Mouse (Mus musculus): Measurements from ENCODE around the gene Hsd17b12.

Hsd17b12 gene

GRCm38 (mm10) chr2:94089901-94090300 is 67.9 kb downstream of the Hsd17b12 start:
- DNase-seq (ENCODE audit: inconsistent ontology term): peak; percentile 11

GRCm38 (mm10) chr2:94069482-94069881 is 88.3 kb downstream of the Hsd17b12 start:
- DNase-seq (ENCODE audit: inconsistent ontology term): no peak

- peak; percentile 88 for DNase-seq (ENCODE audit: inconsistent ontology term)
Measured at GRCm38 (mm10) chr2:94066540-94067135, 91.1 kb downstream of the Hsd17b12 start.

- DNase-seq (ENCODE audit: inconsistent ontology term): no peak
Measured at GRCm38 (mm10) chr2:94066120-94066519, 91.6 kb downstream of the Hsd17b12 start.

- no peak for DNase-seq (ENCODE audit: inconsistent ontology term)
Measured at GRCm38 (mm10) chr2:94062791-94063190, 95.0 kb downstream of the Hsd17b12 start.

GRCm38 (mm10) chr2:94059459-94059858 is 98.3 kb downstream of the Hsd17b12 start:
- DNase-seq (ENCODE audit: inconsistent ontology term): no peak

GRCm38 (mm10) chr2:94054813-94055212 is 103.0 kb downstream of the Hsd17b12 start:
- peak; percentile 32 for DNase-seq (ENCODE audit: inconsistent ontology term)

- DNase-seq (ENCODE audit: inconsistent ontology term): peak; percentile 93
Measured at GRCm38 (mm10) chr2:94051952-94052351, 105.8 kb downstream of the Hsd17b12 start.

GRCm38 (mm10) chr2:94050901-94051300 is 106.9 kb downstream of the Hsd17b12 start:
- DNase-seq (ENCODE audit: inconsistent ontology term): no peak

GRCm38 (mm10) chr2:94049471-94050176 is 108.1 kb downstream of the Hsd17b12 start:
- no peak for DNase-seq (ENCODE audit: inconsistent ontology term)

- DNase-seq (ENCODE audit: inconsistent ontology term): no peak
Measured at GRCm38 (mm10) chr2:94048733-94049470, 108.9 kb downstream of the Hsd17b12 start.

GRCm38 (mm10) chr2:94048271-94048670 is 109.5 kb downstream of the Hsd17b12 start:
- peak; percentile 72 for DNase-seq (ENCODE audit: inconsistent ontology term)

GRCm38 (mm10) chr2:94045411-94046090 is 112.2 kb downstream of the Hsd17b12 start:
- peak; percentile 73 for DNase-seq (ENCODE audit: inconsistent ontology term)

GRCm38 (mm10) chr2:94044174-94044573 is 113.6 kb downstream of the Hsd17b12 start:
- no peak for DNase-seq (ENCODE audit: inconsistent ontology term)

GRCm38 (mm10) chr2:94043662-94044061 is 114.1 kb downstream of the Hsd17b12 start:
- peak; percentile 29 for DNase-seq (ENCODE audit: inconsistent ontology term)

GRCm38 (mm10) chr2:94042461-94042860 is 115.3 kb downstream of the Hsd17b12 start:
- DNase-seq (ENCODE audit: inconsistent ontology term): no peak

GRCm38 (mm10) chr2:94040391-94041125 is 117.2 kb downstream of the Hsd17b12 start:
- DNase-seq (ENCODE audit: inconsistent ontology term): no peak

- peak; percentile 52 for DNase-seq (ENCODE audit: inconsistent ontology term)
Measured at GRCm38 (mm10) chr2:94035428-94036331, 122.1 kb downstream of the Hsd17b12 start.

- DNase-seq (ENCODE audit: inconsistent ontology term): no peak
Measured at GRCm38 (mm10) chr2:94030602-94031001, 127.2 kb downstream of the Hsd17b12 start.

GRCm38 (mm10) chr2:94024637-94025036 is 133.1 kb downstream of the Hsd17b12 start:
- DNase-seq (ENCODE audit: inconsistent ontology term): no peak
